Mouse (Mus musculus) gastrocnemius, postnatal 10 days (tissue): ENCODE measurements at regions not wholly inside any gene's neighbourhood (a gene's known extent, or its start where the extent isn't known, plus 50 kb on each side); places are given as distances from the start of the nearest gene placed in this dataset.

Experiments
- DNase-seq: peaks from one replicate; pipeline ENCODE4 v3.0.0; 2021; ENCODE audit warnings: mixed read lengths

DNA sequence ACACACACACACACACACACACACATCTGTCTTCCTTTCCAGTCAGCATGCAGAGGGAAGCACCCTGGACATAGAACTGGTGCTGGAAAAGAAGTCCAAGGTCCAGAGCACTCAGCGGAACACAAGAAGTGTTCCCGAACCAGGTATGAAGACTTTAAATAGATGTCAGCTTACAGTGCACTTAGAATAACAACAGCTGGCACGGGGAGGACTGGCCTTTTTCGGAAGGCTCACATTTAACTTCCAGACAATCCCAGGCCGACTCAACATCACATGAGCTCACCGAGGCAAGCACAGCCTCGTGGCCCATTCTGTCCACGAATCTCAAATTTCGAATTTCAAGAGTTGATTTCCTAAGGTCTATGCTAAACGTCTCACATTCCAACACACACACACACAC, 70.9 kb upstream of the Slc25a33 start:
- no peak for DNase-seq

DNA sequence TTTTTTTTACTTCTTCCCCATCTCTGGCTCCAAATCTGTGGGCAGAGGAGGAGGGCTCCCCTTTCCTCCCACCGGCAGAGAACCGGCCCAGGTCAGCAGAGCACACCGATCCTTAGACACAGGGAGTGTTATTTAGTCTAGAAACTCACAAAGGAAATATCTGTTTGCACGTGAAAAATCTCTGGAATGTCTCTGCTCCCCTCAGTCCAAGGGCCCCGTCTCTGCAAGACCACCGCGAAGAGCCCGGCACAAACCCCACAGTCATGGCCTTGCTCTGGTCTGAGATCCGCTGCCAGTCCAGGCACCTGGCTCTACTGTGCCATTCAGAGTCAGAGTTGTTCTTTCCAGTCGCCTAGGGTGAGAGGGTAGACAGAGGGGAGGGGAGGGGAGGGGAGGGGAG, 69.7 kb upstream of the Slc25a33 start:
- DNase-seq, result no peak

DNA sequence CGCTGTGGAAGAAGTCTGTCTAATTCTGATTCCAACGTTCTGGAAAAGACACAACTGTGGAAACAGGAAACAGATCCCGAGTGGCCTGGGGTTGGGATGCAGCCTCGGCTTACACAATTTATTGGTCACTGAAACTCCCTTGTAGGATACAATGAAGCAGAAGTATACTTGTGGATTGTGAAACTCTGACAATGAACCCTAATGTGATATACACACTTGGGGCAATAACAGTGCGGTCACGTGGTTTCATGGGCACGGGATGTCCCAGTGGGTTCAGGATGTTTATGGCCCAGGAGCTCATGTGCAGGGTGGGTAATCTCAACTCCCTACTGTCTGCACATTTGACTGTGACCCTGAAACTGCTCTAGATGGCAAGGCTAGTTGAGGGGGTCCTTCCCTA, 68.8 kb upstream of the Slc25a33 start:
- DNase-seq, result no peak

DNA sequence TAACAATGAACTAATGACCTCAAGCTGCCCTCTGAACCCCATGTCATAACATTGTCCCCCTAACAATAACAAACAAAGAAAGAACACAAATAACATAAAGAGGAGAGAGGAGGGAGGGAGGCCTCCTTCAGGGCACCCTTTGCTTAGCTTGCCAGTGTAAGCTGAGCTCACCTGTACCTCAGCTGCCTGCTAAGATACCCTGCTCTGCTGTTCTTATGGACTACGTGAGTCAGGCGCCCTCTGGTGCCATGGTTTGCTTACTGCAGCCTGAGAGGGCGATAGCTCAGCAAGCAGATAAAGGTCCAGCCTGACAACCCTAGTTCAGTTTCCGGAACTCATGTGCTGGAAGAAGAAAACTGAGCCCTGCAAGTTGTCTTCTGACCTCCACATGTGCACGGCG, 67.8 kb upstream of the Slc25a33 start:
- peak; percentile 53 for DNase-seq

DNA sequence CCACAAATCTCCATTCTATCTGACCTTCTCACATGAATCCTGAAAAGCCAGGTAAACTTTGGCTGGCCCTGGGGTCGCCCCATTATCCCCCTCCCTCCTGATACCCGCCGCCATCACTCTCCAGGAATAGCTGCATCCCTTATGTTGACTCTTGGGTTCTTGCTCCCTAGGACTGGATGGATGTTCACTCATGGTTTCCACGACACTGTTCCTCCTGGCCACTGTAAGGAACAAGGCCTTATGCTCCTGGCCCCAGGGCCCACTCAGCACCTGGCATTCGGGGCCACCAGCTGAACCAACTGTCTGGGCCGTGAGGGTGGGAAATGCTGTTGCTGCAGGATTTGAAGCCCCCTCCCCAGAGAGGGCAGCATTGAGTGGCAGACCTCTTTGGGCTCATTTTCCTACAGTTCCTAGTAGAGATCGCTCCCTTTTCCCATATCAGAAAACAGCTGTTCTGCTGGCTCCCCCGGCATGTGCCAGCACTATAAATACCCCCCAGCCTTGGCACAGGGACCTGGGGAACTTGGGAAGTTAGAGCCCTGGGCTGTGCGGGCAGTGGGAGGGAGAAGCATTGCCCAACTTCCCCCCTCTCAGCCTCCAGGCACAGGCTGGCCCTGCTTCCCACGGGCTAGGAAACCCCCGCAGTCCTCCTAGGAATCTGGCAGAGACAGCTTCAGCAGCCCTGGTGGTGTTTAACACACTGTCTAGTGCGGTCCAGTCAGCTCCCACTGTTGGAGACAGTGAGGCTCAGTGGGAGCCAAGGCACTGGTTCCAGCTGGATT, 66.6 kb upstream of the Slc25a33 start:
- DNase-seq, result peak; percentile 70

DNA sequence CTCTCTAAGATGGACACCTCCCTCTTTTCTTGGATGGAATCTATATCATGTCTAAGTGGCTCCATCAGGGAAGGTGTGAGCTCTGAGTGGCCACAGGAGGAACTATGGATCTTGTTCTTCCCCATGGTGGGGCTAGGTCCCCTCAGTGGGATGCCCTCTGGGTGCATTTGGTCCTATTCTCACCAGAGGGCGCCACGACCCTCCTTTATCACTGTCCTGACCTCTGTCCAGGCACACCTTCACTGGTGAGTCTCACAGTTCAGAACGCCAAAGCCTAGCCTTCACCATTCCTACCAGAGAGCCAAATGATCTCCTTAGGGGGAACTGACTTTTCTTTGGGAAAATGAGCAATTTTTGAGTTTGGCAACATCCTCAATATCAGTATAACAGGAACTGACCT, 64.6 kb upstream of the Slc25a33 start:
- peak; percentile 38 for DNase-seq

DNA sequence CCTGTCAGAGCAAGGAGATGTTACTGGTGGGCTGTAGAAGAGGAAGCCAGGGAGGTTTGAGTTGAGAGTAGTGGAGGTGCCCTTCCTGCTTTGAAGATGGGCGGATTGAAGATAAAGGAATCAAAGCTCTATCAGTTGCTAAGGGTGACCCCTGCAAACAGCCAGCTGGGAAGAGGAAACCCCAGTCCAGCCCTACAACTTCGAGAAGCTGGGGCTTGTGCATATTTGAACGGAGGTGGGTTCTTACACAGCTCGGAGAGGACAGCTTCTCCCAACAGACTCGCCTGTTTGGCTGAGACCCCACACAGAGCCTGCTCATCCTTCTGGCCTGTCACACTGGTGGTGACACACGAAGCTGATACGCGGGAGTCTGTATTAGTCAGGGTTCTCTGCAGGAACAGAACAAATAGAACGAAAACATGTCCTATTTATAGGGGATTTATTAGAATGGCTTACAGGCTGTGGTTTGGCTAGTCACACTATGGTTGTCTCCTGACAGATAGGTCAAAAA, 60.6 kb upstream of the Slc25a33 start:
- DNase-seq, result no peak

DNA sequence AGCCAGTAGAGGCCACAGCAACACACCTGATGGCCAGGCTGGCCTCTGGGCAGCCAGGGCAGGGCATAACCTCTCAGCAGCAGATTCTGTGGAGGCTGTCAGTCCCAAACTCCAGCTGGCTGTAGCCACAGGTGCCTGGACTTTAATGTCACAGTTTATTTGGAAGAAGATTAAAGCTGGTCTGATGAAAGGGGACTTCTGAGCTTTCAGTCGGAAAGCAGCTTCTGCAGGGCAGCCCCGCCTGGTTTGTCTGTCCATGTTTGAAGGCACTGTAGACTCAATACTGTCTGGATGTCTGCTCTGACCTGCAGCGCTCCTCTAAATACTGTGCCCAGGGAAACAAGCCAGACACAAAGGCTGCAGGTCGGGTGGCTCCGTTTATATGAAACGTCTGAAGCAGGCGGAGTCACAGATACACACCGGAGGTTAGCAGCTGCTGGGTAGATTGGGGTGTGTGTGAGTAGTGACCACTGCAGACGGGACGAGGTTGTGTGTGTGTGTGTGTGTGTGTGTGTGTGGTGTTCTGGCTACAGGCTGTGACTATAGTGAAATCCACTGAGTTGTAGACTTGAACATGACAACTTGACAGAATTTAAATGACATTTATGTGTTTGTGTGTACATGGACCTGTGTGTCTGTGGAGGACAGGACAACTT, 58.5 kb upstream of the Slc25a33 start:
- no peak for DNase-seq

DNA sequence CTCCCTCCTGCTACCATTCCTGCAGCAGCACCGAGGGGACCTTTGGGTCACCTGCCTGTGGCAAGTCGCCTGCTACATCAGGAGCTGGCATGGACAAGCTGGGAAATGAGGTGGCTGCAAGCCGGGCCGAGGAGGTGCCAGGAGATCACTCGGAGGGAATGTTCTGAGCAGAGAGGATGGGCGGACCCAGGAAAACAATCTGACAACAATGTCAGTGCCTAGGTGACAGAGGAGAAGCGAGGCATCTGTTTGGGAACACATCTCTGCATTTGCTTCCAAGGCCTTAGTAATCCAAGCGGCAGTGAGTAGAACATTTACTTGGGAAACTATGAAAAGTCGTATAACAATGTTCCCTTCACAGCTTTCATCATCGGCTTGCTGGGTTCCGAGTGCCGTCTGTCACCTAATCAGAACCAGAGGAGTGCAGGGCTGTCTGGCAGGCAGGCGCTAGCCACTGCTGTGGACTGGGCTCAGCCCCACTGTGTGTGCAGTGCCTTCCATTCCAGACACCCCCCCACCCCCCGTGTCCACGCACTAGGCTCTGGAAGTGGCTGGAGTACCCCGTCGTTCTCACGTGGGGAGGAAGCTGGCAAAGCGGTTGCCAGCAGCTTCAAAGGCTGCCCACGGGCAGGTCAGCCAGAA, 56.6 kb upstream of the Slc25a33 start:
- DNase-seq, result no peak

DNA sequence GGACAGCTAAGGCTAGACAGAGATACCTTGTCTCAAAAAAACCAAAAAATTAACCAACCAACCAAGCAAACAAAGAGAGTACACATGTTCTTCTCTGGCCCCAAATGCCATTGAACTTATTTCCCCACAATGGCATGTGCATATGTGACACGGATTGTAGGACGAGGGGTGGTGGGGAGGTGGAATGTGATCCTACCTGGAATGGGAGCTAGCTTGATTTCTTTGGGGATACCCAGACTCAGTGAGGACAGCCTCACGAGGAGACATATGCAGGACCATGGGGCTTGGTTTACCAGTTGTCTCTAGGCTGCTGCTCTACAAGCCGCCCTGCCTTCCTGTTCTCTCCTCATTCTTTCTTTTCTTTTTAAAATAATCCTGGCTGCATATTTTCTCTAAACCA, 55.9 kb upstream of the Slc25a33 start:
- DNase-seq, result no peak

DNA sequence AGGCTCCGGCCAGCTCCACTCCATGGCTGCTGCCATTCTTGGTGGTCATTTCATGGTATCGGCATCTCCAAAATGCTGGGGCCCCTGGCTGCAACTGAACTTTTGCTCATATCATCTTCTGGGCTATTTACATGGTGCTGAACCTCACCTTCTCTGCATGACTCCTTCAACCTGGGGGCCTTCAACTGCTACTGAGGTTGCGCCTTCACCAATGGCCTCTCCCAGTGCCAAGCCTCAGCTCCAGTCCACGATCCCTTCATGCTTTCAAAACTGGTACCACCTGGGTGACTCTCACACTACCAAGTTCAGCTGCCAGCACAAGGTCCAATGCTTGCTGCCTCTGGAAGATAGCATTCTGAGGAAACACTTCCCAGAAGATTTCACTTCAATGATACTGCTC, 53.7 kb upstream of the Slc25a33 start:
- no peak for DNase-seq
